Mouse (Mus musculus) urinary bladder, postnatal 10 days (tissue): ENCODE results near the gene Zmiz2.
"Not testable (repeated sequence)": the region's sequence is repeated elsewhere in the genome, so short reads cannot be mapped to it uniquely, and the experiment has no call there.

ENCODE experiments used
- DNase-seq: peaks from one replicate; pipeline ENCODE4 v3.0.0; 2022; ENCODE audit warnings: low spot score

Zmiz2 gene

GRCm38 (mm10) chr11:6420283-6420703, 31.4 kb downstream of the Zmiz2 start:
- DNase-seq, result no peak

GRCm38 (mm10) chr11:6420722-6421350, 32.0 kb downstream of the Zmiz2 start:
- DNase-seq, result no peak

- no peak for DNase-seq
Measured at GRCm38 (mm10) chr11:6430186-6430585, 41.3 kb downstream of the Zmiz2 start.

GRCm38 (mm10) chr11:6436442-6436841, 47.6 kb downstream of the Zmiz2 start:
- no peak for DNase-seq

GRCm38 (mm10) chr11:6437667-6438066, 48.8 kb downstream of the Zmiz2 start:
- no peak for DNase-seq

GRCm38 (mm10) chr11:6440171-6440570, 51.3 kb downstream of the Zmiz2 start:
- DNase-seq, result no peak

- DNase-seq, result no peak
Measured at GRCm38 (mm10) chr11:6442566-6442965, 53.7 kb downstream of the Zmiz2 start.

GRCm38 (mm10) chr11:6443102-6443501, 54.2 kb downstream of the Zmiz2 start:
- DNase-seq, result no peak

- no peak for DNase-seq
Measured at GRCm38 (mm10) chr11:6443727-6444076, 54.8 kb downstream of the Zmiz2 start.

GRCm38 (mm10) chr11:6444077-6444853, 55.4 kb downstream of the Zmiz2 start, which contains the start of gene H2afv:
H2afv (minus strand) TSS chr11:6444443.
- peak; percentile 97 for DNase-seq

- no peak for DNase-seq
Measured at GRCm38 (mm10) chr11:6445441-6445840, 56.6 kb downstream of the Zmiz2 start.

- DNase-seq, result no peak
Measured at GRCm38 (mm10) chr11:6445951-6446350, 57.1 kb downstream of the Zmiz2 start.

GRCm38 (mm10) chr11:6447493-6447892, 58.6 kb downstream of the Zmiz2 start:
- no peak for DNase-seq

- DNase-seq, result not testable (repeated sequence)
Measured at GRCm38 (mm10) chr11:6448155-6448554, 59.3 kb downstream of the Zmiz2 start.
